Mouse (Mus musculus) cortical plate, adult 2 months (tissue): Measurements from ENCODE around the gene Ppp1r12b. TPM values are rescaled to one million over a fixed set of nuclear protein-coding genes. Genes with fewer than 3 reads are reported as not detected.

Source experiments
- H3K27ac ChIP-seq: fragments of 200-500 bp; 2 replicates; pipeline ENCODE4 v1.5.1; 2012; ENCODE audit warnings: low read length, control low read depth, inconsistent platforms; ENCODE audit not compliant: insufficient read depth
- H3K4me1 ChIP-seq: fragments of 200-500 bp; 2 replicates; pipeline ENCODE4 v1.6.1; 2011; ENCODE audit warnings: low read length; ENCODE audit not compliant: control insufficient read depth, insufficient read depth
- H3K4me3 ChIP-seq: fragments of 200-500 bp; 2 replicates; pipeline ENCODE4 v1.5.1; 2011; ENCODE audit warnings: mild to moderate bottlenecking, low read length, control low read depth; ENCODE audit not compliant: insufficient read depth
- CTCF ChIP-seq: fragments of 200-500 bp; IDR thresholded peaks from 2 replicates; pipeline ENCODE4 v1.5.1; 2011; ENCODE audit warnings: mild to moderate bottlenecking, control low read depth, low read length; ENCODE audit not compliant: insufficient read depth; ENCODE audit errors: extremely low read depth
- POLR2A ChIP-seq: fragments of 200-500 bp; IDR thresholded peaks from 2 replicates; pipeline ENCODE4 v1.6.1; 2011; ENCODE audit warnings: mild to moderate bottlenecking, low read length, control low read depth; ENCODE audit not compliant: insufficient read depth; ENCODE audit errors: extremely low read depth
- polyA plus RNA-seq: library from polyadenylated mRNA; depleted of rRNA; stranded (reverse); fragments of >200 nt; gene quantifications from 2 replicates; pipeline ENCODE4 v1.2.3, GENCODE M21; 2012; rRNA removed

Gene Ppp1r12b
- 31.5 and 32.8 TPM in 2 replicates for polyA plus RNA-seq

DNA sequence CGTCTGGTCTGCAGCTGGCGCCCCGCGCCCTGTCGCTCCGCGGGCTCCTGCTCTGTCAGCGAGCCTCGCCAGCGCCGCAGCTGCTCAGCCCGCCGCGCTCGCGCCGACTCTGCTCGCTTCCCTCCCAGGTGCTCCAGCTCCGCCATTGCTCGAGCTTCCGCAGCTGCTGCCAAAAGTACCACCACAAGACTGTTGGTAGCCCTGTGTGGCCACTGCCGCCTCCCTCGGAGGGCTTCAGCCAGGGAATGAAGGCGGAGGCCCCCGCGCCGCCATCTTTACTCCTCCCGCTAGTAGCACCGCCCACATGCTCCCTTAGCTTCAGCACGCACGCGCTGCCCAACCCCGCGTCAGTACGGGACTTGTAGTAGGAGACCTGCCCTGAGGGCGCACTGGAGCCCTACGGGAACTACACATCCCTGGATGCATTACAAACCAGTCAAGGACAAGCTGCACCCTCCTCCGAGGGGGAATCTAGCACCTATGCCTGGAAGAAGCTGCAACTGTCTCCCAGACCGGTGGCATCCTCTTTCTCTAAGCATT is at the start of gene Ppp1r12b:
Ppp1r12b (minus strand) TSS at position 306 of the 540 bp plus-strand sequence.
- H3K4me1 ChIP-seq: peaks cover 3% of the 10 kb centered on the region
- H3K4me3 ChIP-seq: peak within 1 kb of the TSS; percentile 81
- no peak for TF ChIP-seq CTCF
- peak; percentile 87; the same call in 1 of the 2 replicates for TF ChIP-seq POLR2A
- no peak within 1 kb of the TSS for H3K27ac ChIP-seq

DNA sequence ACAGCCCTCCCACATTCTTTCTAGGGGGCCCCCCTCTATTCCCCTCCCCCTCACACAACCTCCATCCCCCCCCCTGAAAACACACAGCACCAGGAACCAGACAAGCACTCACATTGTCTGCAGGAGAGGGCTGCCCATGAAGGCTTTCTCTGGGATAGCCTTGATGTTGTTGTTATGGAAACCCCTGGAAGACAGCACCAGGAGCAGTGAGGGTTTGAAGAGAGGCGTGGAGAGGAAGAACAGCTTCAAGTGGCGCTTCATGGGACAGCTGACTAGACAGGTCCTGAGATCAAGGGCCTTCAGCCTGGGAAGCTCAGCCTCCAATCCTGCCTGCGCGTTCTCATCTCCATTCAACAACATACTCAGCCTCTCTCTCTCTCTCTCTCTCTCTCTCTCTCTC is 47.6 kb upstream of the Ppp1r12b start:
- H3K27ac ChIP-seq: no peak overlapping the region
- no peaks in the 10 kb centered on the region for H3K4me1 ChIP-seq
- H3K4me3 ChIP-seq: no peak overlapping the region
- no peak for TF ChIP-seq CTCF
- no peak for TF ChIP-seq POLR2A

DNA sequence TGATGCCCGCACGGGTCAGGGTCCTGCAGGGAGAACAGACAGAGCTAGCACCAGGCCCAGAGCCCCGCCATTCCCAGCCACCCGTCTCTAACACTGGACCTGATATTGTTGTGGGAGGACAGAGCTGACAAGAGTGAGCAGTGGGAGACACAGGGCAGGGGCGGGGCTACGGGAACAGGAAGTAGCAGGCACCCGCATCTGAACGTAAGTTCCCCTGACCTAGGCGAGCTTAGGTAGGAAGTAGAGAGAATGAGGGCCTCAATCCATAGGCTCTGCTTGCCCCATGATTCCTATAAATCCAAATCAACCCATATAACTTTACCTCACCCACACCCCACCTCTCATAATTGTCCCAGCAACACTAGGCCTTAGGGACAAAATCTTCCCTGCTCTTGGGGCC is 44.8 kb upstream of the Ppp1r12b start:
- TF ChIP-seq POLR2A (no peak), CTCF (no peak)
- no peak overlapping the region for H3K4me3 ChIP-seq
- no peaks in the 10 kb centered on the region for H3K4me1 ChIP-seq
- H3K27ac ChIP-seq: no peak overlapping the region

DNA sequence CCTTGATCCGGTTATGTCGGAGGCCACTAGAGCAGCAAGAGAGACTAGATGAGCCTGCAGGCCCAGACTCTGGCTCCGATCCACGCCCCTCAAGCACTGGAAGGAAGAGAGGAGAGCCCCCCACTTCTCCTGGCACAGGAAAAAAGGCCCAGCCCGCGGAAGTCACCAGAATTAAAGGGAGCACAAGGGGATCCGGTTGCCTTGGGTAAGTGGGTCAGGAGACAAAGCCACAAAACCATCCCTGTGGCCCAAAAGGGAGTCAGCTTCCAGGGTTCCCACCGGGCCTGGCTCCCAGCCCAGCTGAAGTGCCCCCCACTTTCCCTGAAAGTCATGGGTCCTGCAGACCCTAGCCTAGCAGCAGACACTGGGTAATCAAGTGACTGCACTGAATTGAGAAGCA is 42.5 kb upstream of the Ppp1r12b start:
- no peak for TF ChIP-seq CTCF
- TF ChIP-seq POLR2A: no peak
- Histone ChIP-seq H3K4me3 (no peak overlapping the region), H3K27ac (no peak overlapping the region), H3K4me1 (no peaks in the 10 kb centered on the region)

DNA sequence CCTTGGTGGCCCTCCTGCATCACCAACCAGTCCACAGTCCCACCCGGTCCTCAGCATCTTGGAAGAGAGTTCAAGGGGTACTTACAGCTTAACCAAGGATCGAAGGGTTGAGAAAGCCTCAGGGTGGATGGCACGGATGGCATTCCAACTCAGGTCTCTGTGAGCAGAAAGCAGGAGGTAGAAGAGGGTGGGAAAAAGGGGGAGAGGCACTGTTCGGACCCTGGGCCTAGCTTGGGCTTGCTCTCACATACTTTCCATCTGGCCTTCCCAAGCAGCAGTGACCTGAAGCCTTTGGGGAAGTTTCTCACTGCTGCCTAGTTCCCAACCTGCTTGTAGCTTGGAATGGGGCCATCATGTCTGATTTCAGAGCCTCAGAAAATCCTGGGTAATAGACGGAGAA is 41.8 kb upstream of the Ppp1r12b start:
- no peak overlapping the region for H3K27ac ChIP-seq
- no peak overlapping the region for H3K4me3 ChIP-seq
- TF ChIP-seq POLR2A: no peak
- no peak for TF ChIP-seq CTCF
- H3K4me1 ChIP-seq: no peaks in the 10 kb centered on the region

DNA sequence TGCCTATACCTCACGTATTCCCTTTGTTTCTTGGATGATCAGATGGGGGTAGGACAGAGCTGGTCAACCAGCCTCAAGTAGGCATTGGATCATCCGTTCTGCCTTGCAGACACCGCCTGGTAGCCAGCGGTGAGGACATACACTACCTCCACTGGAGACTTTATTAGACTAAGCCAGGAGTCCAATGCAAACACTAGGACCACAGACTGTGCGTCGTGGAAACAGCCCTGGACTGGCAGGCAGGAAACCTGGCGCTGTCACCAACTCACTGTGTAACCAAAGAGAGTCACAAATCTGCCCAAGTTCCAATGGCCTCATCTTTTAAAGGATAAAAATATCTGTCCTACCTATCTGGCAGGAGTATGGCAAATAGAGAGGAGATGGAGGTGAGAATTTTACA is 40.7 kb upstream of the Ppp1r12b start:
- no peak overlapping the region for H3K4me3 ChIP-seq
- no peaks in the 10 kb centered on the region for H3K4me1 ChIP-seq
- TF ChIP-seq POLR2A (no peak), CTCF (no peak)
- no peak overlapping the region for H3K27ac ChIP-seq

DNA sequence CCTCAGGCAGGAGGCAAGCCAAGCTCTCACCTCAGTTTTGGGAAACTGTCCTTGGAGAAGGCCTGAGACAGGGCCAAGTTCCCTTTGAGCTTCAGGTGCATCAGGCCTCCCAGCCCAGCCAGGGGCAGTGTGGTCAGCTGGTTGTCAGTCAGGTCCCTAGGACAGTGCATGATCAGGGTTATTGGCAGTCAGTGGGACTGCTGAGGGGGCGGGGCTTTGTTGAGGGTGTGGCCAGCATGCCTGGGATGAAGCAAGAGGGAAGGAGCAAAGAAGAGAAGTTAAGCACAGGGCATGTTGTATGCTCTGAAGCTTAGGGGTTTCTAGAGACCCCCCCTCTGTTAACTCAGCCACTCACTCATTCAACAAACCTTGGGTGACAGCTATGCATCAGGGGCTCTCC is 40.2 kb upstream of the Ppp1r12b start:
- Histone ChIP-seq H3K27ac (no peak overlapping the region), H3K4me1 (no peaks in the 10 kb centered on the region), H3K4me3 (no peak overlapping the region)
- TF ChIP-seq CTCF: no peak
- no peak for TF ChIP-seq POLR2A

DNA sequence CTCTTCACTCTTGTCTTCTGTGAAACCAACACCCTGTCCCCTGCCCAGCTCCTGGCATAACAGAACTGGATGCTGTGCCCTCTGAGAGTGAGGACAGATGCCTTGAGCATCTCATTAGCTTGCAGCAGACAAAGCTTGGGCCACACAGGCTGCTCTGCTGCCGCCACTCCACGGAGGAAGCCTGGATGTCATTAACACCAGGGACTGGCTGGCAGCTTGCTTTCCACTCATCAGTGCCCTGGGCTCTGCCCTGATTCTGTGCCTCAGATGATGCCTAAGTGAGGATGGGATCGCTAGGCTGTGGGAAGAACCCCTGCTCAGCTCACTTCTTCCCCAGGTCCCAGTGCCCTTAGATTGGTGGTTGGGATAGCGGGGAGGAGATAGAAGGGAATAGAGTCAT is 39.7 kb upstream of the Ppp1r12b start:
- H3K27ac ChIP-seq: no peak overlapping the region
- no peaks in the 10 kb centered on the region for H3K4me1 ChIP-seq
- no peak overlapping the region for H3K4me3 ChIP-seq
- TF ChIP-seq POLR2A (no peak), CTCF (no peak)

DNA sequence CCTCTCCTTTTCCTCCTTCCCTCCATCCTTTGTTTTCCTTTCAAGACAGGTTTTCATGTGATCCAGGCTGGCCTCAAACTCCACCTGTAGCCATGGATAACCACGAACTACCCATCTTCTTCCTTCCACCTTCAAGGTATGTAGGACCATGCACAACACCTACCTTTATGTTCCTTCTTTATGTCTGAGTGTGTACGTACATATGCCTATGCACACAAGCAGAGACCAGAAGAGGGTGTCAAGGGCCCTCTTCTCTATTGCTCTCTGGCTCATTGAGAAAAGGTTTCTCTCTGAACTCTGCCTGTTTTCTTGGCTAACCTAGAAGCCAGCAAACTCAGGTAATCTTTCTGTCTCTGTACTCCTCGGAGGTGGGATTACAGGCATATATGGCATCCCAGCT is 39.0 kb upstream of the Ppp1r12b start:
- no peak for TF ChIP-seq POLR2A
- TF ChIP-seq CTCF: no peak
- H3K27ac ChIP-seq: no peak overlapping the region
- no peaks in the 10 kb centered on the region for H3K4me1 ChIP-seq
- no peak overlapping the region for H3K4me3 ChIP-seq

DNA sequence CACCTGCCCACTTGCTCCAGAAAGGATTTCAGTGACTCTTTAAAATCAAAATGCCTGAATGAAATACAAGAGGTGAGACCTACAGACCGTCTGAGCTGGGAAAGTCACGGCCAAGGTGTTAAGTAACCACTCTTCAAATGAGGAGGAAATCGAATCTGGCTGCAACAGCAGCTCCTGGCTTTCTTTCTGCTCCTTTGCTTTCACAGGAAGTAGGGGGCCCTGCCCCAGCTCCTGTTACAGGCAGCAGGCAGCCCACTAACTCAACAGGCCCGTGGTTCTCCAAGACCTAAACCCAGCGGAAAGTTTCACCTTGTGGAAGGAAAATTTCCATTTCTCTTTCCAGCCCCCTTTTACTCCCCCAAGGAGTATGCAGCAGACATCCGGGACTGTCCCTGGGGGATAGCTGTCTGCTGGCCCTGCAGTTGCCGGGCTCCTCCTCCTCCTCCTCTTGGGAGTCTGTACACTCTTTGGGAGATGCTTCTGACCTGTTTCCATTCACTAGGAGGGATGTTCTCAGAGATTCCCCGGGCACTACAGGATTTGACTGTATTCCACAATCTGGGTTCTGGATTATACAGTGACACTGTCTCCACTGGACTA is 36.4 kb upstream of the Ppp1r12b start:
- no peak overlapping the region for H3K4me3 ChIP-seq
- no peaks in the 10 kb centered on the region; the same call in 1 of the 2 replicates for H3K4me1 ChIP-seq
- TF ChIP-seq POLR2A: no peak
- TF ChIP-seq CTCF: no peak
- no peak overlapping the region for H3K27ac ChIP-seq

DNA sequence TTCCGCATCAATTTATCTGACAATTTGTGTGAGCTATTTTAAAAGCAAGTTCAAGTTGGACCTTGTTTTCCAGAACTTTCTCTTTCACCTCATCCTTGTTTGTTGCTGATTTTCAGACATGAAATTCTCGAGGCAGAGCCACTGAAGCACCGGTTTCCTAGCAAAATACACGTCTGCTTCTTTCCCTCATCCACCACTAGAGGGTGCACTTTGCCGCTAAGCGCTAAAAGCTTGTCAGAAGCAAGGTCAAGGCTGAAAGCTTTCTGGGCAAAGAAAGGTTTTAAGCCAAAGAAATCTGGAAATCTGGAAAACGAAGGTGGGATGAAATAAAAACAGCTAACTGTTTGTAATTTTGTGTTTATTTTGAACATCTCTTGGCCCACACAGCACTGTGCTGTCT is 33.6 kb upstream of the Ppp1r12b start:
- Histone ChIP-seq H3K4me3 (no peak overlapping the region), H3K4me1 (no peaks in the 10 kb centered on the region; the same call in 1 of the 2 replicates), H3K27ac (no peak overlapping the region)
- TF ChIP-seq CTCF: peak; percentile 97
- no peak for TF ChIP-seq POLR2A
